Mouse (Mus musculus) ES-E14 (cell line): ENCODE data around the gene Agmat.

ENCODE experiments used
- CHD2 ChIP-seq: IDR thresholded peaks from 2 replicates; pipeline ENCODE4 v1.6.1; 2014; ENCODE audit warnings: mild to moderate bottlenecking, low read depth, low read length, inconsistent platforms
- HCFC1 ChIP-seq: IDR thresholded peaks from 2 replicates; pipeline ENCODE4 v1.6.1; 2012; ENCODE audit warnings: low read length, inconsistent platforms, borderline replicate concordance; ENCODE audit not compliant: insufficient read depth
- MAFK ChIP-seq: IDR thresholded peaks from 2 replicates; pipeline ENCODE4 v1.6.1; 2014; ENCODE audit warnings: mild to moderate bottlenecking, low read depth, low read length, inconsistent platforms; ENCODE audit not compliant: insufficient read depth
- ZC3H11A ChIP-seq: IDR thresholded peaks from 2 replicates; pipeline ENCODE4 v1.6.1; 2012; ENCODE audit warnings: low read depth, mild to moderate bottlenecking, inconsistent platforms, low read length, borderline replicate concordance
- ZNF384 ChIP-seq: IDR thresholded peaks from 2 replicates; pipeline ENCODE4 v1.6.1; 2012; ENCODE audit warnings: low read depth, low read length, inconsistent platforms

DNA sequence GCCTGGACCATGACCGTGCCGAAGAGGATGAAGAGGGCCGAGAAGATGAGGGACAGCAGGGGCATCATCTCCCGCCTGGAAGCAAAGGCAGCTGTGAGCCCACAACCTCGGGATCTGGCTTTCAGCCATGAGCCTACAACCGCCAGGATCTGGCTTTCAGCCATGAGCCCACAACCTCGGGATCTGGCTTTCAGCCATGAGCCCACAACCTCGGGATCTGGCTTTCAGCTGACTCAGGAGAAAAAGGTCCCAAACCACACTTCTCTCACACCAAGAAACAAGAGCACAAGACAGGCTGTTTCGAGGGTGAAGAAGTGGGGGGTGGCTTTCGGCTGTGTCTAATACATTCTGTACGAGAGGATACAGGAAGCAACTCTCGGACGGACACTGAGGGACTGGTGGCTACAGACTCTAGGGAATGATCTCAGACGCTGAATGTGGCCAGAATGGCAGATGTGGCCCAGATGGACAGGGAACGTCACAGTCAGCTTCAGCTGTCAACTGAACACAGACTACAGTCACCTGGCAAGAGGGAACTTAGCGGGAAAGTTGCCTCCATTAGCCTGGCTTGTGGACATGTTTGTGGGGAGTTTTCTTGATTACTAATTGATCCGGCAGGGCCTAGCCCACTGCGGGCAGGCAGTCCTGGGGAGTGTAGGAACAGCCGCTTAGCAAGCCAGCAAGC is 20.3 kb downstream of the Agmat start:
- TF ChIP-seq ZNF384 (no peak), ZC3H11A (no peak), MAFK (peak; percentile 43; the same call in 1 of the 2 replicates), CHD2 (no peak), HCFC1 (no peak)
